Mouse (Mus musculus) midbrain, embryonic 13.5 days (tissue): ENCODE data around the gene Fmnl2. TPM values are rescaled to one million over a fixed set of nuclear protein-coding genes. Genes with fewer than 3 reads are reported as not detected.

Experiments used
- ATAC-seq: fragments of 200-750 bp; cut with Nextera tagmentation; 2 replicates; pipeline ENCODE4 v1.8.0; 2017; ENCODE audit warnings: mild to moderate bottlenecking, moderate TSS enrichment, moderate library complexity
- H3K27ac ChIP-seq: fragments of 300-500 bp; sonication (generic); 2 replicates; pipeline ENCODE4 v1.5.1; 2015; ENCODE audit warnings: inconsistent platforms, mild to moderate bottlenecking, moderate library complexity
- H3K27me3 ChIP-seq: fragments of 300-500 bp; sonication (generic); 2 replicates; pipeline ENCODE4 v1.6.1; 2015; ENCODE audit warnings: mild to moderate bottlenecking, inconsistent platforms
- H3K36me3 ChIP-seq: fragments of 300-500 bp; sonication (generic); 2 replicates; pipeline ENCODE4 v1.6.1; 2015; ENCODE audit warnings: mild to moderate bottlenecking, inconsistent platforms
- H3K4me1 ChIP-seq: fragments of 300-500 bp; sonication (generic); replicated peaks from 2 replicates; pipeline ENCODE4 v1.6.1; 2015; ENCODE audit warnings: inconsistent platforms
- H3K4me2 ChIP-seq: fragments of 300-500 bp; sonication (generic); replicated peaks from 2 replicates; pipeline ENCODE4 v1.6.1; 2015; ENCODE audit warnings: moderate library complexity, mild to moderate bottlenecking, inconsistent platforms
- H3K4me3 ChIP-seq: fragments of 300-500 bp; sonication (generic); replicated peaks from 2 replicates; pipeline ENCODE4 v1.5.1; 2015; ENCODE audit warnings: mild to moderate bottlenecking, inconsistent platforms
- H3K9ac ChIP-seq: fragments of 300-500 bp; sonication (generic); replicated peaks from 2 replicates; pipeline ENCODE4 v1.6.1; 2015; ENCODE audit warnings: mild to moderate bottlenecking, inconsistent platforms
- H3K9me3 ChIP-seq: fragments of 300-500 bp; sonication (generic); 2 replicates; pipeline ENCODE4 v1.6.1; 2016; ENCODE audit warnings: mild to moderate bottlenecking, inconsistent platforms
- WGBS: fragments of 180-500 bp; shearing (Covaris S2); methylation state at CpG from one replicate; pipeline ENCODE4 v1.1.7; 2015; 5-methylcytosine and 5-hydroxymethylcytosine counted together
- polyA plus RNA-seq: library from polyadenylated mRNA; unstranded; fragments of >200 nt; fragmentation: Nextera tagmentation; extraction: Ambion mirVana; gene quantifications from 2 replicates; pipeline ENCODE4 v1.2.1, GENCODE M21; 2015

Fmnl2 gene
- polyA plus RNA-seq, 1 experiment from 2014 or later, result 13.2 TPM

GRCm38 (mm10) chr2:53070607-53071006 is 212.9 kb downstream of the Fmnl2 start:
- Histone ChIP-seq H3K27ac (no peak overlapping the region), H3K4me3 (no peak overlapping the region), H3K9ac (no peak overlapping the region), H3K4me1 (no peaks in the 10 kb centered on the region; the same call in 1 of the 2 replicates), H3K36me3 (no peaks in the 10 kb centered on the region), H3K9me3 (no peaks in the 10 kb centered on the region), H3K4me2 (no peak overlapping the region), H3K27me3 (no peaks in the 10 kb centered on the region)
- 4% methylated on average over 1 of the region's 1 CpGs for WGBS
- no peak for ATAC-seq

GRCm38 (mm10) chr2:53079693-53080286 is 222.1 kb downstream of the Fmnl2 start:
- 89% methylated on average over 2 of the region's 2 CpGs for WGBS
- H3K36me3 ChIP-seq, result no peaks in the 10 kb centered on the region
- H3K4me1 ChIP-seq, result 0 out of 2 replicates have a peak, but pooled peaks cover 5% of the 10 kb centered on the region
- H3K27ac ChIP-seq, result no peak overlapping the region
- no peak overlapping the region for H3K4me2 ChIP-seq
- no peaks in the 10 kb centered on the region for H3K27me3 ChIP-seq
- H3K4me3 ChIP-seq, result no peak overlapping the region
- no peaks in the 10 kb centered on the region for H3K9me3 ChIP-seq
- ATAC-seq, result no peak
- H3K9ac ChIP-seq, result no peak overlapping the region

GRCm38 (mm10) chr2:53082045-53082444 is 224.4 kb downstream of the Fmnl2 start:
- H3K4me1 ChIP-seq, result 0 out of 2 replicates have a peak, but pooled peaks cover 5% of the 10 kb centered on the region
- no peaks in the 10 kb centered on the region for H3K36me3 ChIP-seq
- H3K4me2 ChIP-seq, result no peak overlapping the region
- H3K27me3 ChIP-seq, result no peaks in the 10 kb centered on the region
- 84% methylated on average over 4 of the region's 4 CpGs for WGBS
- H3K4me3 ChIP-seq, result no peak overlapping the region
- H3K27ac ChIP-seq, result 0 out of 2 replicates have a peak overlapping the region, but pooled peaks have one; percentile 12
- ATAC-seq, result peak; percentile 32; the same call in 1 of the 2 replicates
- H3K9me3 ChIP-seq, result no peaks in the 10 kb centered on the region
- no peak overlapping the region for H3K9ac ChIP-seq

- Histone ChIP-seq H3K4me2 (no peak overlapping the region), H3K9ac (no peak overlapping the region), H3K36me3 (no peaks in the 10 kb centered on the region), H3K9me3 (no peaks in the 10 kb centered on the region), H3K4me1 (0 out of 2 replicates have a peak, but pooled peaks cover 5% of the 10 kb centered on the region), H3K4me3 (no peak overlapping the region), H3K27ac (peak overlapping the region; percentile 12; the same call in 1 of the 2 replicates), H3K27me3 (no peaks in the 10 kb centered on the region)
- 69% methylated on average over 5 of the region's 5 CpGs for WGBS
- ATAC-seq, result 0 out of 2 replicates have a peak, but pooled peaks have one; percentile 5
These were observed 224.8 kb downstream of the Fmnl2 start for GRCm38 (mm10) chr2:53082501-53082900.

GRCm38 (mm10) chr2:53083241-53083640 is 225.6 kb downstream of the Fmnl2 start:
- Histone ChIP-seq H3K4me2 (no peak overlapping the region), H3K9ac (no peak overlapping the region), H3K27ac (no peak overlapping the region), H3K27me3 (no peaks in the 10 kb centered on the region), H3K4me1 (0 out of 2 replicates have a peak, but pooled peaks cover 5% of the 10 kb centered on the region), H3K4me3 (no peak overlapping the region), H3K9me3 (no peaks in the 10 kb centered on the region), H3K36me3 (no peaks in the 10 kb centered on the region)
- 21% methylated on average over 1 of the region's 1 CpGs for WGBS
- no peak for ATAC-seq

- peak; percentile 53; the same call in 1 of the 2 replicates for ATAC-seq
- H3K4me3 ChIP-seq, result no peak overlapping the region
- 0 out of 2 replicates have a peak, but pooled peaks cover 5% of the 10 kb centered on the region for H3K4me1 ChIP-seq
- WGBS, result 63% methylated on average over 9 of the region's 9 CpGs
- H3K27me3 ChIP-seq, result no peaks in the 10 kb centered on the region
- no peak overlapping the region for H3K27ac ChIP-seq
- no peak overlapping the region for H3K9ac ChIP-seq
- no peaks in the 10 kb centered on the region for H3K9me3 ChIP-seq
- no peaks in the 10 kb centered on the region for H3K36me3 ChIP-seq
- H3K4me2 ChIP-seq, result no peak overlapping the region
These were observed 228.1 kb downstream of the Fmnl2 start for GRCm38 (mm10) chr2:53085617-53086202.

- H3K27ac ChIP-seq, result no peak overlapping the region
- no peak overlapping the region for H3K4me2 ChIP-seq
- no peaks in the 10 kb centered on the region for H3K9me3 ChIP-seq
- H3K4me3 ChIP-seq, result no peak overlapping the region
- no peaks in the 10 kb centered on the region for H3K36me3 ChIP-seq
- no peak for ATAC-seq
- 96% methylated on average over 3 of the region's 3 CpGs for WGBS
- H3K27me3 ChIP-seq, result no peaks in the 10 kb centered on the region
- no peaks in the 10 kb centered on the region for H3K4me1 ChIP-seq
- no peak overlapping the region for H3K9ac ChIP-seq
These were observed 231.1 kb downstream of the Fmnl2 start for GRCm38 (mm10) chr2:53088744-53089143.

- ATAC-seq, result no peak
- H3K27me3 ChIP-seq, result no peaks in the 10 kb centered on the region
These were observed 237.4 kb downstream of the Fmnl2 start for GRCm38 (mm10) chr2:53095031-53095430.

GRCm38 (mm10) chr2:53095489-53095888 is 237.8 kb downstream of the Fmnl2 start:
- no peak for ATAC-seq

More at GRCm38 (mm10) chr2:53095031-53095430, 237.4 kb downstream of the Fmnl2 start:
- 91% methylated on average over 9 of the region's 9 CpGs for WGBS
- Histone ChIP-seq H3K27ac (no peak overlapping the region), H3K9me3 (no peaks in the 10 kb centered on the region), H3K4me2 (no peak overlapping the region), H3K4me1 (no peaks in the 10 kb centered on the region), H3K4me3 (no peak overlapping the region), H3K9ac (no peak overlapping the region), H3K36me3 (peaks cover 10% of the 10 kb centered on the region; the same call in 1 of the 2 replicates)

GRCm38 (mm10) chr2:53100093-53100492 is 242.4 kb downstream of the Fmnl2 start:
- no peaks in the 10 kb centered on the region for H3K9me3 ChIP-seq
- no peak overlapping the region for H3K4me3 ChIP-seq
- no peak overlapping the region for H3K9ac ChIP-seq
- H3K4me1 ChIP-seq, result no peaks in the 10 kb centered on the region
- WGBS, result 69% methylated on average over 2 of the region's 2 CpGs
- no peak for ATAC-seq
- no peaks in the 10 kb centered on the region for H3K27me3 ChIP-seq
- H3K27ac ChIP-seq, result no peak overlapping the region
- H3K36me3 ChIP-seq, result peaks cover 33% of the 10 kb centered on the region
- no peak overlapping the region for H3K4me2 ChIP-seq

More at GRCm38 (mm10) chr2:53095489-53095888, 237.8 kb downstream of the Fmnl2 start:
- Histone ChIP-seq H3K9me3 (no peaks in the 10 kb centered on the region), H3K36me3 (peaks cover 10% of the 10 kb centered on the region; the same call in 1 of the 2 replicates), H3K4me2 (no peak overlapping the region), H3K4me3 (no peak overlapping the region), H3K4me1 (no peaks in the 10 kb centered on the region), H3K27me3 (no peaks in the 10 kb centered on the region), H3K27ac (no peak overlapping the region), H3K9ac (no peak overlapping the region)
- WGBS, result 96% methylated on average over 3 of the region's 3 CpGs

- WGBS, result 87% methylated on average over 11 of the region's 11 CpGs
- Histone ChIP-seq H3K27ac (no peak overlapping the region), H3K4me1 (no peaks in the 10 kb centered on the region), H3K9ac (no peak overlapping the region), H3K4me2 (no peak overlapping the region), H3K36me3 (peaks cover 51% of the 10 kb centered on the region), H3K9me3 (no peaks in the 10 kb centered on the region), H3K27me3 (no peaks in the 10 kb centered on the region), H3K4me3 (no peak overlapping the region)
- ATAC-seq, result no peak
These were observed 244.5 kb downstream of the Fmnl2 start for GRCm38 (mm10) chr2:53101885-53102740.

- H3K9me3 ChIP-seq, result no peaks in the 10 kb centered on the region
- peaks cover 51% of the 10 kb centered on the region for H3K36me3 ChIP-seq
- no peak overlapping the region for H3K27ac ChIP-seq
- H3K9ac ChIP-seq, result no peak overlapping the region
- no peak overlapping the region for H3K4me2 ChIP-seq
- no peaks in the 10 kb centered on the region for H3K4me1 ChIP-seq
- H3K4me3 ChIP-seq, result no peak overlapping the region
- no peaks in the 10 kb centered on the region for H3K27me3 ChIP-seq
- ATAC-seq, result no peak
- 96% methylated on average over 2 of the region's 2 CpGs for WGBS
These were observed 245.2 kb downstream of the Fmnl2 start for GRCm38 (mm10) chr2:53102901-53103300.
